Mouse (Mus musculus): ENCODE measurements around the gene Oxct1. TPM values are rescaled to one million over a fixed set of nuclear protein-coding genes. Genes with fewer than 3 reads are reported as not detected.

Oxct1 gene
- polyA plus RNA-seq, 1 experiment from 2014 or later, result 432 TPM

- Histone ChIP-seq H3K4me2 (ENCODE audit: low read length) (no peak overlapping the region), H3K27me3 (ENCODE audit: control insufficient read depth, insufficient read depth, low read depth, low read length) (no peaks in the 10 kb centered on the region), H3K9ac (ENCODE audit: low read depth, low read length) (no peak overlapping the region), H3K9me3 (replicated peaks; ENCODE audit: control insufficient read depth, low read length, poor library complexity, severe bottlenecking) (0 out of 2 replicates have a peak, but pooled peaks cover under 1% of the 10 kb centered on the region), H3K27ac (ENCODE audit: low read length) (no peak overlapping the region), H3K4me3 (ENCODE audit: low read depth, low read length) (no peak overlapping the region), H3K4me1 (ENCODE audit: control insufficient read depth, insufficient read depth, low read length) (no peaks in the 10 kb centered on the region), H3K36me3 (ENCODE audit: control insufficient read depth, insufficient read depth, low read length) (no peaks in the 10 kb centered on the region)
- no peak for ATAC-seq
- 50% methylated on average over 2 of the region's 2 CpGs for WGBS
Observed at GRCm38 (mm10) chr15:4171600-4171999, 145.4 kb downstream of the Oxct1 start.

GRCm38 (mm10) chr15:4197913-4198312 is 171.7 kb downstream of the Oxct1 start:
- Histone ChIP-seq H3K36me3 (ENCODE audit: control insufficient read depth, insufficient read depth, low read length) (no peaks in the 10 kb centered on the region), H3K4me3 (ENCODE audit: low read depth, low read length) (no peak overlapping the region), H3K9me3 (replicated peaks; ENCODE audit: control insufficient read depth, low read length, poor library complexity, severe bottlenecking) (no peaks in the 10 kb centered on the region), H3K9ac (ENCODE audit: low read depth, low read length) (no peak overlapping the region), H3K27ac (ENCODE audit: low read length) (no peak overlapping the region), H3K4me2 (ENCODE audit: low read length) (no peak overlapping the region), H3K4me1 (ENCODE audit: control insufficient read depth, insufficient read depth, low read length) (no peaks in the 10 kb centered on the region), H3K27me3 (ENCODE audit: control insufficient read depth, insufficient read depth, low read depth, low read length) (no peaks in the 10 kb centered on the region)
- ATAC-seq, result no peak

Other genes with a start within 250 kb of the Oxct1 start
- gene Fbxo4, start 46.8 kb upstream of the Oxct1 start, polyA plus RNA-seq (2015; fragmentation: Nextera tagmentation; extraction: Ambion mirVana), result 7.5 and 9.5 TPM in 2 replicates
- 44.2 and 45.3 TPM in 2 replicates for gene AW549877, start 30.6 kb upstream of the Oxct1 start, polyA plus RNA-seq (2015; fragmentation: Nextera tagmentation; extraction: Ambion mirVana)

Data from midbrain, embryonic 16.5 days (tissue).